Comparison of ENCODE assay signal across 7 mouse cellular contexts in the genomic region with DNA sequence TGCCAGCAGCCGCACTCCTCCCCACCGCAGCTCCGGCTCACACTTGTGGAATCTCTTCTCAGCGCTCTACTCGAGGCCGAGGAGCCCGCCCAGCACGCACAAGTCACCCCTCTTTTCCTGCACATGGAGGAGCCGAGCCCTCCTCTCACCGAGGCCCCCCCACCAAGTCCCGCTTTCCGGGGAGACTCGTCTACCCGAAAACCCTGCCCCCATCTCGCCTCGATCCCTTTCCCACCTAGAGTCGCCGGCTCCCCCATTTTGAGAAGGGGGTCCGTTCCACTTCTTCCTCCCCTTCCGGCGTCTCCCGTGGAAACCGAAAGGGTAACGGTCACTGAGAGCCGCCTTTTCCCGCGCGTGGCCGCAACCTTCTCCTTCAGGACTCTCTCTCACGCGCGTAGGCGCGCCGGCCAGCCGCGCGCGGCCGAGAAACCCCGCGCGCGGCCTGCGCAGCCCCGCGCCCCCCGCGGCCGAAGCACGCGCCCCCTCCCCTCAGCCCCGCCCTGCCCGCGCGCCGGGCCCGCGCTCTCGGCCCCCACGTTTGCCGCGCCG. TPM values are rescaled to one million over a fixed set of nuclear protein-coding genes. Genes with fewer than 3 reads are reported as not detected.
DNase-seq lines count a peak whose midpoint lies in the region; ATAC-seq lines count a peak whose summit lies in the region.

No protein-coding gene starts in this region.

- H3K9me3 ChIP-seq in intestine, embryonic 16.5 days (ENCODE audit: control insufficient read depth, low read length), result no peaks in the 10 kb centered on the region

- DNase-seq in retina, embryonic 14.5 days (ENCODE audit: low spot score), result peak; percentile 49
- DNase-seq in retina, postnatal 1 day, result no peak
- peak; percentile 15 for DNase-seq in adrenal gland, postnatal 25 days
- peak; percentile 18 for DNase-seq in lung, postnatal 10 days
- peak; percentile 10 to 16 for DNase-seq in spleen, adult 18-20 months

- H3K36me3 ChIP-seq in intestine, embryonic 16.5 days (ENCODE audit: control insufficient read depth, insufficient read depth, low read length), result 0 out of 2 replicates have a peak, but pooled peaks cover 6% of the 10 kb centered on the region

- H3K4me2 ChIP-seq in intestine, embryonic 16.5 days (ENCODE audit: low read depth, low read length), result peak overlapping the region; percentile 48

- WGBS in intestine, embryonic 16.5 days, result 30% methylated on average over 53 of the region's 64 CpGs

- peak overlapping the region; percentile 73 for H3K9ac ChIP-seq in intestine, embryonic 16.5 days (ENCODE audit: low read depth, low read length)

- 0 out of 2 replicates have a peak, but pooled peaks cover 2% of the 10 kb centered on the region for H3K4me1 ChIP-seq in intestine, embryonic 16.5 days (ENCODE audit: control insufficient read depth, insufficient read depth, low read length)

- H3K4me3 ChIP-seq in intestine, embryonic 16.5 days (ENCODE audit: low read length), result peak overlapping the region; percentile 62

- H3K27me3 ChIP-seq in intestine, embryonic 16.5 days (replicated peaks; ENCODE audit: control insufficient read depth, insufficient read depth, low read length), result no peaks in the 10 kb centered on the region

- peak overlapping the region; percentile 81 for H3K27ac ChIP-seq in intestine, embryonic 16.5 days (ENCODE audit: low read length)

- ATAC-seq in erythroid progenitor cell, adult 5-6 weeks (replicated peaks; ENCODE audit: low FRiP score, poor library complexity, severe bottlenecking), result peak; percentile 55; the same call in 1 of the 2 replicates
- ATAC-seq in intestine, embryonic 16.5 days, result peak; percentile 9; the same call in 1 of the 2 replicates

RNA-seq across cellular contexts. Expression of gene Suv39h1, which starts 0.6 kb away (rescaled TPM):
- total RNA-seq in adrenal gland, postnatal 25 days (2021), result 14.7 and 17.7 TPM in 2 replicates
- 29.6 and 56.6 TPM in 2 replicates for total RNA-seq in erythroid progenitor cell, adult 5-6 weeks (2015; ENCODE audit: low replicate concordance)
- 53.9 and 67.8 TPM in 2 replicates for total RNA-seq in erythroid progenitor cell, adult 5-6 weeks (2017; ENCODE audit: low replicate concordance)
- polyA plus RNA-seq in intestine, embryonic 16.5 days (2015; fragmentation: Nextera tagmentation; extraction: Ambion mirVana), result 36.7 and 43.7 TPM in 2 replicates

RNA-seq across cellular contexts. Expression of gene Was, which starts 16.3 kb away (rescaled TPM):
- 0.71 and 1.2 TPM in 2 replicates for total RNA-seq in adrenal gland, postnatal 25 days (2021)
- total RNA-seq in erythroid progenitor cell, adult 5-6 weeks (2015; ENCODE audit: low replicate concordance), result 14.8 and 22.2 TPM in 2 replicates
- total RNA-seq in erythroid progenitor cell, adult 5-6 weeks (2017; ENCODE audit: low replicate concordance), result 11.6 and 12.4 TPM in 2 replicates
- polyA plus RNA-seq in intestine, embryonic 16.5 days (2015; fragmentation: Nextera tagmentation; extraction: Ambion mirVana), result 0.61 and 0.87 TPM in 2 replicates

RNA-seq across cellular contexts. Expression of gene Glod5, which starts 55.7 kb away (rescaled TPM):
- total RNA-seq in adrenal gland, postnatal 25 days (2021), result not detected in 2 replicates
- not detected in 2 replicates for total RNA-seq in erythroid progenitor cell, adult 5-6 weeks (2015; ENCODE audit: low replicate concordance)
- total RNA-seq in erythroid progenitor cell, adult 5-6 weeks (2017; ENCODE audit: low replicate concordance), result not detected in 2 replicates
- polyA plus RNA-seq in intestine, embryonic 16.5 days (2015; fragmentation: Nextera tagmentation; extraction: Ambion mirVana), result 8.8 and 12.7 TPM in 2 replicates

RNA-seq across cellular contexts. Expression of gene Wdr13, which starts 58.7 kb away (rescaled TPM):
- 71.8 and 74.9 TPM in 2 replicates for total RNA-seq in adrenal gland, postnatal 25 days (2021)
- total RNA-seq in erythroid progenitor cell, adult 5-6 weeks (2015; ENCODE audit: low replicate concordance), result 23.5 and 39.3 TPM in 2 replicates
- total RNA-seq in erythroid progenitor cell, adult 5-6 weeks (2017; ENCODE audit: low replicate concordance), result 10.0 and 25.7 TPM in 2 replicates
- 19.8 and 22.3 TPM in 2 replicates for polyA plus RNA-seq in intestine, embryonic 16.5 days (2015; fragmentation: Nextera tagmentation; extraction: Ambion mirVana)
